Mouse (Mus musculus): ENCODE results near the gene Pnpla5.

Gene Pnpla5

DNA sequence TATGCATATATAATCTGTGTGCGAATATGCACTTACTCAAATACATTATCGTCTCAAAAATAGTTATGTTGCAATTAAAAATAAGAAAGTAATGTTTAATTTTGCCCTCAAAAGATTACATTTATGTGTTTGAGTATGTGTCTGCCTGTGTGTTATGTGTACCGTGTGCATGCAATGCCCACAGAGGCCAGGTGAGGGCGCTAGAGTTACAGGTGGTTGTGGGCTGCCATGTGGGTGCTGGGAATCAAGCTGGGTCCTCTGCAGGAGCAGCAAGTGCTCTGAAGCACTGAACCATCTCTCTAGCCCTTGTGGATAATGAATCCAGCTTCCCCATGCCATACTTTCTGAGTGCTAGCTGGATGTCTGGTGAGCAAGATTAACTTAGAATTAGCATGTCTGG lies 57.3 kb downstream of the Pnpla5 start:
- no peak for DNase-seq (ENCODE audit: low spot score in 2 of 2)

GRCm38 (mm10) chr15:84065140-84065539 lies 57.8 kb downstream of the Pnpla5 start, which contains the start of gene Efcab6:
Gene Efcab6 (minus strand): TSS chr15:84065379.
- DNase-seq (ENCODE audit: low spot score in 2 of 2): no peak
